Mouse (Mus musculus) c-Kit-negative CD71-positive TER-119-positive erythroid progenitor cells, embryonic 14.5 days (primary cell): Measurements from ENCODE around the gene Cct4.

Source experiments
- DNase-seq: peaks from one replicate; pipeline ENCODE4 v3.0.0-alpha.2; 2013; ENCODE audit warnings: low read depth, low spot score

Gene Cct4

DNA sequence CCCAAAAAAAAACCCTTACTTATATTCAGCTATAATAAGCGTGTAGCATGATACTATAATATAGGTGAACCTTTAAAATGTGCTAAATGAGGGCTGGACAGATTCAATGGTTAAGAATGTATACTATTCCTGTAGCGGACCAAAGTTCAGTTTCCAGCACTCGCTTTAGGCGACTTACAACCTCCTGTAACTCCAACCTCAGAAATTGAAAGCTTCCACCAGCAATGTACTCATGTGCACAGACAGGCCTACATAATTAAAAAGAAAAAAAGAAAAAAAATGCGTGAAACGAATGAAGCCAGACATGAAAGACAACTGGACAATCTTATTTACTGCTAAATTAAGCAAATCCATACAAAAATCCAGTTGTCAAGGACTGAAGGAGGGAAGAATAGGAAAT lies 7.5 kb upstream of the Cct4 start:
- DNase-seq, result no peak

GRCm38 (mm10) chr11:22985510-22985909 lies 4.8 kb upstream of the Cct4 start:
- no peak for DNase-seq

GRCm38 (mm10) chr11:22987357-22987756 lies 3.0 kb upstream of the Cct4 start:
- peak; percentile 53 for DNase-seq

GRCm38 (mm10) chr11:22989786-22990185 lies 533 bp upstream of the Cct4 start:
- DNase-seq, result no peak

- no peak for DNase-seq
Measured at GRCm38 (mm10) chr11:22991218-22991835, 1.0 kb downstream of the Cct4 start.

DNA sequence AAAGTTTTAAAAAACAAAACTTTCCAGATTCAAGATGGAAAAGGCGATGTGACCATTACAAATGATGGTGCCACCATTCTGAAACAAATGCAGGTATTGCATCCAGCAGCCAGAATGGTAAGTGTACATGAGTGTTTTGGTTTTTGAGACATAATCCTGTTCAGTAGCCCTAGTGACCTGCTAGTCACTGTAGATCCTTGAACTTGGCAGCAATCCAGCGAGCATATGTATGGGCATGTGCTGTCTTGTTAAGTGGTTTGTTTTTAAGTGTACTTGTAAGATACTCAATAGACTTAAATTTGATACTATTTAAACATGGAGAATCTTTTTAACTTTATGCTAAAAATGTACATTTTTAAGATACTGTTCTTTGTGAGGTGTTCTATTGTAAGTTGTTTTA lies 4.0 kb downstream of the Cct4 start:
- DNase-seq, result no peak

DNA sequence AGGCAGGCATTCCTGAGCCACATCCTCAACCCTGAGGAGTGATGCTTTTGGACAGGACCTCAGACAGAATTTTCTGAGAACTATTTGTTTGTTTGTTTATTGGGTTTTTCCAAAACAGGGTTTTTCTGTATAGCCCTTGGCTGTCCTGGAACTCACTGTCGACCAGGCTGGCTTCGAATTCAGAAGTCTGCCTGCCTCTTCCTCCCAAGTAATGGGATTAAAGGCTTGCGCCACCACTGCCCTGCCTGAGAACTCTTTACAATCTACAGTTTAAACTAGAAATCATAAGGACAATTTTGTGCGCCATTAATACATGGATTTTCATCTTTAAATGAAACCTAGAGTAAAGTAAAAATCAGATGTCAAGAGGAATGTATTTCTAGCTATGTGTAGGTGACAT lies 5.1 kb downstream of the Cct4 start:
- no peak for DNase-seq

GRCm38 (mm10) chr11:22998308-22998707 lies 8.0 kb downstream of the Cct4 start:
- DNase-seq, result no peak

GRCm38 (mm10) chr11:23005276-23005675 lies 15.0 kb downstream of the Cct4 start:
- no peak for DNase-seq

GRCm38 (mm10) chr11:23007166-23007480 lies 16.8 kb downstream of the Cct4 start:
- DNase-seq, result peak; percentile 37

DNA sequence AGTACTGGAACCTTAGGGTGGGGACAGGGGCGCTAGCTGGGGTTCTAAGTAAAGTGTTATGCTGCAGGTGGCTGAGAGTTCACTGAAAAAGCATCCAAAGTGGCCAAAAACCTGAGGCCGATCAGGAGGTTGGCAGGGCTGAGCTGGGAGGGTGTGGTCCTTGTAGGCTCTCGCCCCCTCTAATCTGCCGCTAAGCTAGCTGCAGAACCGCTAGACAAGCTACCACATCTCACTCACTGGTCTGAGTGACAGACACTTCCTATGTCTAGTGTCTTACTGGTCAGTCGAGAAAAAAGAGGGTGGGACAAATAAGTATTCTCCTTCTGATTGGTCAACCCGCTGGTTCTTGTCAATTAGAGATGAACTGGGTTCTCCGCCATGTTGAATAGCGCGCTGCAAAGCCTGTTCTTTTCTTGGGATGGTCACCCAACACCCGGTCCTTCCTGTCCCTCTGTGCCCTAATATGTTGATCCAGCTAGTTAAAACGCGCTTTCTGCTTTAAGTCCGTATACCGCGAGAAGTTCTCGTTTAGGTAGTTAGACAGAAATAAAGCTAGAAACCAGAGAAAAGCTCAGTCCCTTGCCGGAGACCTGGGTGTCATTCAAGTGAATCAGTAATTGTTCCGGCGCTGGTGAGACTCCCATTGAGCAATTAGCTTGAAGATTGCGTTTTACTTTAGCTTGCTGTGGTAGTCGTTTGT lies 17.3 kb downstream of the Cct4 start, which contains the start of gene Fam161a:
Gene Fam161a (plus strand): TSS at position 51 of the 700 bp plus-strand sequence.
- DNase-seq, result peak; percentile 93

DNA sequence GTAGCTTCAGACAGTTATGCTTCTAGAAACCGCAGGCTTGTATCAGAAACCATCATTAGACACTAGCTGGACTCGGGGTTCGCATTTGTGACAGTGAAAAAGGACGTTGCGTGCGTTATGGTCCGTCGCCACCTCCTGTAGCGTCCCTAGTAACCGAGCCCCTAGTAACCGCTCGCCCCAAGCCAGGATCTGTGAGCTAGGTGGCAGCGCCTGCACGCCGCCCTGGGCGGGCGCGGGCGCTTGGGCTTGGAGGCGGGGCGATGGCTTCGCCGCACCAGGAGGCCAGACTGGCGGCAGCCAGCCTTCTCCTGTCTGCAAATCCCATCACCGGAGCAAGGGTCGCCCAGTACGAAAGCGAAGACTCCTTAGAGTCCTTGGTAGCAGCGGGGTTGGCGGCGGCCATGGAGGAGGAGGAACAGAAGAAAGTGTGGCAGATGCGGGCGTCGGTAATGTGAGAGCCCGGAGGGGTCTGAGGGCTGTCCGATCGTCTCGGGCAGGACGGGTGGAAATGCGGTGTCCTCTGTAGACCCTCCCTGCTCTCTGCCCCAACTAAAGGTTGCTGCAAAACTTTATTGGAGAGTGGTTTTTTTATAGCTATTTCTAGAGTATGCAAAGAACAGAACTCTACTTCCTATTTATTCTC lies 18.0 kb downstream of the Cct4 start:
- peak; percentile 70 for DNase-seq

DNA sequence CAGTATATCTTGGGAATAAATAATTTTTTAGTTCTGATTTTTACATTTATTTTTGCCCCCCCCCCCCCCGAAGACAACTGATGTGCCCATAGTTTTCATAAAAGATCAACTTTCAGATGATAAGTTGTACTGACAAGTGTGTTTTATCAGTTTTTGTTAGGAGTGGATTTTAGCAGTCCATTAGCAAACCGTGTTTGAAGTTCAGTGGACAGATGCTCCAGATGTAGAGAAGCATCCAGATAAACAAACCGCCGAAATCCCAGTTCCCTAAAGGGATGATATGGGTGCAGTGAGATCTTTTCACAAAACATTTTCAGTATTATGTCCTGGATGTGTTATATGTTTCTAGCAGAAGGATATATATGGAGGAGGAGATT lies 18.5 kb downstream of the Cct4 start:
- DNase-seq, result no peak

DNA sequence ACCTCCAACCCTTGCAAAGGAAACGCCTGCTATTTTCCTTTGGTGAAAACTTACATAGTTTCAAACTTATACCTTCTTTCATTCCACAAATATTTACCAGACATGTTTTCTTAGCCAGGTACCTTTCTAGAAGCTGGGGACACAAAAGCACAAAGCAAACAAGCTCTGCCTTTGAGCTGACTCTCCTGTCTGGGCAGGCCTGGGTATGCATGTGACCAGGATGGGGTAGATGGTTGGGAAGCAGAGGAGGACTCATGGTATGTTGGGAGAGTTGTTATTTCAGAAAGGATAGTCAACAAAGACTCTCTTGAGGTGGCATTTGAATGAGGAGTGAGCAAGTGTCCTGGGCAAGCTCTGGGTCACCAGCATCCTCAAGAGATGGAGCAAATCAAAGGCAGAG lies 22.8 kb downstream of the Cct4 start:
- DNase-seq, result no peak

DNA sequence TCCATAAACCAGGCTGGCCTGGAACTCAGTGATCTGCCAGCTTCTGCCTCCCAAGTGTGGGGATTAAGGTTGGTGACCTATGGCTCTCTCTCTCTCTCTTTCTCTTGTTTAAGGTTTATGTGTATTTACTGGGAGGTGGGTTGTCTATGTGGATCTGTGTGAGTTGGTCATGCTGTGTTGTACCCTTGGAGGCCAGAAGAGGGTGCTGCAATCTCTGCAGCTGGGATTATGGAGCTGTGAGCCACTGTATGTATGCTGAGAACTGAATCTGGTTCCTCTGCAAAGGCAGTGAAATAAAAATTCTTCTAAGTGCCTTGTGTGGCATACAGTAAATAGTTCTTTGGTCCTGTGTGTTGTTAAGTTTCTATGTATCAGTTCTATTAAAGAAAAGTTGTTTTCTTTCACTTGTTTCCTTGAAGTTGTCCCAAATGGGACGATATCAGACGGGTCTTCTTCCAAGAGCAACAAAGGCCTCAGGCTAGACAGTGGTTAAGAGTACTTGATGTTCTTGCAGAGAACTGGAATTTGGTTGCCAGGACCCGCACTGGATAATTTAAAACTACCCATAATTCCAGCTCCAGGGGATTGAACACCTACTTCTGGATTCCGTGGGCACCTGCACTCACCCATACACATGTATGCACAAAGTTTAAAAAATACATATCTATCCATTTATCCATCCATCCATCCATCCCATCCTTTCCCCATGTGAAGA lies 23.4 kb downstream of the Cct4 start:
- no peak for DNase-seq

- DNase-seq, result no peak
Measured at GRCm38 (mm10) chr11:23014996-23015395, 24.7 kb downstream of the Cct4 start.

GRCm38 (mm10) chr11:23017943-23018342 lies 27.6 kb downstream of the Cct4 start:
- DNase-seq, result no peak

DNA sequence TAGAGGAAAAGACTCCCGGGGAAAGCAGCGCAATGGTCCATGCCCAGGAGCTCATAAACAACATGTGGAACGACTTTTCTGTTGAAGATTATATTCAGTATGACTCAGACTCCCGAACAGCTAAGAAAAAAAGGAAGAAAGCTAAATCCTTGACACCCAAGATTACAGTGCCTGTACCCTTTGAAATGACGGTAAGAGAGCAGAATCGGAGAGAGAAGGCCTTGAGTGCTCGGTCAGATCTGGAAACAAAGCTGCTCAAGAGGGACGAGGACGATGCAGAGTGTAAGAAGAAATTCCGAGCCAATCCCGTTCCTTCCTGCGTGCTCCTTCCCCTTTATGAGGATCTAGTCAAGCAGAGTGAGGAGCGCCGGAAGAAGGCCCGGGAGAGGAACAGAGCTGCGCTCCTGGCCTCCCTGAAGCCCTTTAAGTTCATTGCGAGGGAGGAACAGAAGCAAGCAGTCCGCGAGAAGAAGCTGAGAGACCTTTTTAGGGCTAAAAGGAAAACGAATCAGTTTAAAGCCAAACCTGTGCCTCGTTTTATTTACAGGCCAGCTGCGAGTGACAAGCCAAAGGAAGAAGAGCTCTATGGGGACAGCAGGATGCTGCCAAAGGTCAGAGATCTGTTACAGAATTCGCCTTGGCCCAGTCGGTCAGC lies 29.9 kb downstream of the Cct4 start:
- DNase-seq, result no peak

DNA sequence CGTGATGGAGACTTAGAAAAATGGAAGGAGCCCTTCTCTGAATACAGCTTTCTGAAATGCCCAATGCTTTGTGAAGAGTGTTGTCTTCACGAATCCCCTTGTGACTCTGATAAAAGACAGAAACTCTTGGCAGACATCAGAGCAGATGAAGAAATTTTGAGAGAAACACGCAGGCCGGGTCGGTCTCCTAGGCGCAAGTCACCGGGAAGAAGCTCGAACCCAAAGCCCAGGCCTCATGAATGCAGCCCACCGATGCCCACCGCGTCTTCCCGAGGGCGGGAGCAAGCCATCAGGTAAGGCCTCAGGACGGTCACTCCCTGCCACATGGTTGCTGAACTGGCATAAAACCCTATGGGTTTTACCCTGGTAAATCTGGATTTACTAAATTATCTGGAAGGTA lies 30.5 kb downstream of the Cct4 start:
- no peak for DNase-seq

GRCm38 (mm10) chr11:23023155-23023554 lies 32.8 kb downstream of the Cct4 start:
- no peak for DNase-seq

DNA sequence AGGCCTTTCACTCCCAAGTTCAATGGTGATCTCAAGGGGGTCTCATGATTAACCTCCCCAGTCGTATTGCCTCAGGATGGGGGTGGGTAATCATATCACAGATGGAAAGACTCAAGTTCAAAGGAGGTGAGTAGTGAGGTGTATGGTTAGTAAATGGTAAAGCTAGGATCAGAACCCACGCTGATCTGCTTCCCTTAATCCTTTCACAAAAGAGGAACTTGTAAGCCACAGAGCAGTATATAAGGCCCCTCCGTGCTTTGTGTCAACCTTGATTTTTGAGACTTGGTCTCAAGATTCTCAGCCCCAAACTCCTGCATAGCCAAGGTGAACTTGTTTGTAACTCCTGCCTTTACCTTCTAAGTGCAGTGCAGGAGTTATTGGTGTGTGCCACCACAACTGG lies 33.9 kb downstream of the Cct4 start:
- no peak for DNase-seq

GRCm38 (mm10) chr11:23028957-23029356 lies 38.6 kb downstream of the Cct4 start:
- no peak for DNase-seq
